In the genomic region with DNA sequence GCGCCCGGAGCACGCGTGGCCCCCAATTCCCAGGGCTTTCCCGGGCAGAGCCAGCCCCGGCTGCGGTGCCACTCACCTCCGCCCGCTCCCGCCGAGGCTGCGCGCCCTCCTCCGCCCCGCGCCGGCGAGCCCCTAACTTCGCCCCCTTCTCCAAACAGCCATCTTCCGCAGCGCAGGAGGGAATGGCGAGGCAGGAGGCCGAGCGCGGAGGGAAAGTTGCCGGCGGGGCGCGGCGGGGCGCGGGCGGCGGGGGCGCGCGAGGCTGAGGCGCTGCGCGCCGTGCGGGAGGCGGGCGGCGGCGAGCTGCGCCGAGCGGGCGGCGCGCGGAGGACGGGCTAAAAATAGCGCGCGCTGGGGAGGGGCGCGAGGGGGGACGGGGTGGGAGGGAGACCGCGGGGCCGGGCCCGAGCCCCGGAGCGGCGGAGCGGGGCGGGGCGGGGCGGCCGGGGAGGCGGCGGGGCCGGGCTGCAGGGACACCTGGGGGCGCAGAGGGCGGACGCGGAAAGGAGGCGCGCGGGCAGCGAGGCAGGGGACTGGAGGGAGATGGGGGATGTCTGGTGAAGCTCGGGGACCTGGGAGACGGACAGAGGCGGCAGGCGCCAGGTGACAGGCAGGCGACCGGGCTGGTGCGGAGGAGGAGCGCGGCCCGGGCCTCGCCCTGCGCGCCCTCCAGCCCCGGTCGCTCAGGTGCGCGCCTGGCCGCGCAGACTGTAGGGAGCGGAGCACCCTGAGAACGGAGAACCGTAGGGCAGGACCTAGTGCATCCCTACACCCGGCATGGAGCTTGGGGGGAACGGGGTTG, we compare ENCODE assay signal across 8 mouse cellular contexts. TPM values are rescaled to one million over a fixed set of nuclear protein-coding genes. Genes with fewer than 3 reads are reported as not detected.
A peak's percentile ranks its signal among the peaks of the same experiment; 100 is the strongest.
DNase-seq lines count a peak whose midpoint lies in the region; ATAC-seq and TF ChIP-seq lines count a peak whose summit lies in the region.

No protein-coding gene starts in this region.

- ATAC-seq in lung, embryonic 15.5 days (ENCODE audit: borderline replicate concordance, extremely low read depth, low FRiP score, low TSS enrichment): peak; percentile 91
- no peak for ATAC-seq in activated CD4-positive, CD25-positive, alpha-beta regulatory T cell, adult 4 months

- no peaks in the 10 kb centered on the region for H3K9me3 ChIP-seq in lung, embryonic 15.5 days

- peak overlapping the region; percentile 66 for H3K4me3 ChIP-seq in heart, adult 2 months
- peak overlapping the region; percentile 59 for H3K4me3 ChIP-seq in lung, embryonic 15.5 days

- WGBS in heart, adult 2 months: 2% methylated on average over 103 of the region's 107 CpGs
- under 1% methylated on average over 79 of the region's 107 CpGs for WGBS in lung, embryonic 15.5 days

- no peak for TF ChIP-seq POLR2A in heart, adult 2 months (IDR thresholded peaks at IDR 0.05; ENCODE audit: insufficient read depth, low read depth, low read length)

- intact Hi-C loops in heart, adult 2 months (cut with DNase I): loop anchor here (5.0 kb wide), 3 partner anchors 70 to 245 kb away; no protein-coding TSS in a partner anchor

- TF ChIP-seq EP300 in heart, adult 2 months (IDR thresholded peaks at IDR 0.05; ENCODE audit: insufficient read depth, low read depth, low read length): no peak

- peak; percentile 35 to 55 for DNase-seq in left cerebral cortex, adult 18-20 months (ENCODE audit: low spot score in 2 of 2)
- no peak for DNase-seq in left cerebral cortex, adult 11 months (ENCODE audit: low spot score)
- peak; percentile 80 to 83 for DNase-seq in cerebellum, postnatal 25 days
- DNase-seq in heart, adult 2 months: peak; percentile 47 to 58
- peak; percentile 38 to 44 for DNase-seq in kidney, postnatal 4 days
- peak; percentile 50 for DNase-seq in right cerebral cortex, postnatal 14 days

- H3K79me2 ChIP-seq in heart, adult 2 months (replicated peaks; ENCODE audit: control insufficient read depth, insufficient read depth, low read length): no peaks in the 10 kb centered on the region

- no peaks in the 10 kb centered on the region for H3K4me1 ChIP-seq in heart, adult 2 months (ENCODE audit: control insufficient read depth, insufficient read depth, low read length)
- H3K4me1 ChIP-seq in lung, embryonic 15.5 days: no peaks in the 10 kb centered on the region

- H3K36me3 ChIP-seq in heart, adult 2 months (ENCODE audit: control insufficient read depth, insufficient read depth, low read length): no peaks in the 10 kb centered on the region
- H3K36me3 ChIP-seq in lung, embryonic 15.5 days: no peaks in the 10 kb centered on the region

- peak overlapping the region; percentile 96 for H3K4me2 ChIP-seq in lung, embryonic 15.5 days

- TF ChIP-seq CTCF in heart, adult 2 months (IDR thresholded peaks at IDR 0.05): no peak

- 0 out of 2 replicates have a peak overlapping the region, but pooled peaks have one; percentile 23 for H3K27ac ChIP-seq in heart, adult 2 months
- H3K27ac ChIP-seq in lung, embryonic 15.5 days: no peak overlapping the region

- peak overlapping the region; percentile 83 for H3K9ac ChIP-seq in heart, adult 2 months (ENCODE audit: low read depth, low read length)
- H3K9ac ChIP-seq in lung, embryonic 15.5 days: peak overlapping the region; percentile 39; the same call in 1 of the 2 replicates

- H3K27me3 ChIP-seq in heart, adult 2 months (ENCODE audit: control insufficient read depth, insufficient read depth, low read length): no peaks in the 10 kb centered on the region; the same call in 1 of the 2 replicates
- peaks cover 24% of the 10 kb centered on the region for H3K27me3 ChIP-seq in lung, embryonic 15.5 days

RNA-seq across cellular contexts. Expression of gene Hdac9, which starts 10.0 kb away (rescaled TPM):
- total RNA-seq in left cerebral cortex, adult 18-20 months (2021): 10 to 100 TPM; 50.2 to 54.1 TPM
- 10 to 100 TPM; 18.8 to 19.9 TPM for total RNA-seq in heart, adult 2 months (2021)
- 10.8 and 18.1 TPM in 2 replicates for polyA plus RNA-seq in heart, adult 2 months (2012; rRNA removed)
- polyA plus RNA-seq in lung, embryonic 15.5 days (2015; fragmentation: Nextera tagmentation; extraction: Ambion mirVana): 6.7 and 7.5 TPM in 2 replicates
- polyA plus RNA-seq in activated CD4-positive, CD25-positive, alpha-beta regulatory T cell, adult 4 months (2017; shearing (Covaris generic)): 1 to 10 TPM in 1 of 2 experiments, under 1 TPM in 1; 0.48 to 1.5 TPM
